Mouse (Mus musculus) neural tube, postnatal 0 days (tissue): Measurements from ENCODE around the gene Efcab1. TPM values are rescaled to one million over a fixed set of nuclear protein-coding genes. Genes with fewer than 3 reads are reported as not detected.

Experiments used
- polyA plus RNA-seq: library from polyadenylated mRNA; unstranded; fragments of >200 nt; fragmentation: Nextera tagmentation; extraction: Ambion mirVana; gene quantifications from 2 replicates; pipeline ENCODE4 v1.2.1, GENCODE M21; 2015

Efcab1 gene
- 23.0 and 26.8 TPM in 2 replicates for polyA plus RNA-seq

DNA sequence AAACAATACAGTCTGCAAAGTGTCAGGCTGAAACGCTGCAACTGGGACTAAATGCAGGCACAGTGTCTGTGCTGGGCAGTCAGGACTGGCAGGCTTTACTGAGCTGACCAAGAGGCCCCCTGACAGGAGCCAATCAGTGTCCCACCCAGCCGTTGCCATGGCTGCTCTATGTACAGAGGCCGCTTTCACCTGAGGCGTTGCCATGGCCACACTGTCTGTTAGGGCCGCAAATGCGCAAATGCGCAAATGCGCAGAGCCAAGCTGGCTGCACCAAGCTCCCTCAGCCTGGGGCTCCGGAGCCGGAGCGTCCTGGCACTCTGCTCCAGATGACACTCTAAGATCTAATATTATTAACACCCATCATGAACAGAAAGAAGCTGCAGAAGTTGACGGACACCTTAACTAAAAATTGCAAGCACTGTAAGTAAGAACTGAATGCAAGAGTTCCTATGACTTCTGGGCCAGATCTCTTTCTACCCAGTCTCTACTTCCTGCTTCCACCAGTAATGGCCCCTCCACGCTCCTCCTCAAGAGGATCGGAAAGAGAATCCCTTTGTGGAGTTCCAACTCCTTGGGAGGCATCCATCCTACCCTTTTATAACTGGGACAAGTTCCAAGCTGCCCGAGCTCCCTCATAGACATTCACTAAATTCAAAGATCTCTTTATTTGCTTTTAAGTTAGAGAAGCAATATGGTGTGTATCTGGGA lies at the start of gene Efcab1:
TSS of gene Efcab1 (plus strand) at position 214 of the 708 bp plus-strand sequence.

